Mouse (Mus musculus): ENCODE measurements around the gene Trak2. TPM values are rescaled to one million over a fixed set of nuclear protein-coding genes. Genes with fewer than 3 reads are reported as not detected.
A peak's percentile ranks its signal among the peaks of the same experiment; 100 is the strongest.
"Not testable (repeated sequence)": the region's sequence is repeated elsewhere in the genome, so short reads cannot be mapped to it uniquely, and the experiment has no call there.

Trak2 gene
- polyA plus RNA-seq, 1 experiment = 28.6 TPM

GRCm38 (mm10) chr1:58889826-58890546 lies 83.2 kb downstream of the Trak2 start:
- peak; percentile 67 for DNase-seq (ENCODE audit: low read depth)

- no peak for DNase-seq (ENCODE audit: low read depth)
These were observed 87.6 kb downstream of the Trak2 start for GRCm38 (mm10) chr1:58885646-58886045.

- DNase-seq (ENCODE audit: low read depth) = not testable (repeated sequence)
These were observed 90.0 kb downstream of the Trak2 start for GRCm38 (mm10) chr1:58883279-58883678.

GRCm38 (mm10) chr1:58879291-58879690 lies 93.9 kb downstream of the Trak2 start:
- not testable (repeated sequence) for DNase-seq (ENCODE audit: low read depth)

- DNase-seq (ENCODE audit: low read depth) = not testable (repeated sequence)
These were observed 96.7 kb downstream of the Trak2 start for GRCm38 (mm10) chr1:58876500-58876899.

GRCm38 (mm10) chr1:58860586-58860985 lies 112.6 kb downstream of the Trak2 start:
- DNase-seq (ENCODE audit: low read depth) = not testable (repeated sequence)

GRCm38 (mm10) chr1:58859738-58860365 lies 113.4 kb downstream of the Trak2 start:
- not testable (repeated sequence) for DNase-seq (ENCODE audit: low read depth)

GRCm38 (mm10) chr1:58859131-58859530 lies 114.1 kb downstream of the Trak2 start:
- not testable (repeated sequence) for DNase-seq (ENCODE audit: low read depth)

GRCm38 (mm10) chr1:58856811-58857210 lies 116.4 kb downstream of the Trak2 start:
- DNase-seq (ENCODE audit: low read depth) = not testable (repeated sequence)

Other genes starting within 250 kb of the Trak2 start
- 7.8 and 10.1 TPM in 2 replicates for gene Casp8, start 178.1 kb downstream of the Trak2 start, polyA plus RNA-seq (2012; rRNA removed)
- gene Stradb, start 92 bp upstream of the Trak2 start, polyA plus RNA-seq (2012; rRNA removed) = 24.2 and 24.5 TPM in 2 replicates
- 0.12 and 0.36 TPM in 2 replicates for gene C2cd6, start 121.5 kb upstream of the Trak2 start, polyA plus RNA-seq (2012; rRNA removed)
- gene Tmem237, start 147.0 kb upstream of the Trak2 start, polyA plus RNA-seq (2012; rRNA removed) = 6.3 and 6.9 TPM in 2 replicates
- gene Mpp4, start 190.0 kb upstream of the Trak2 start, polyA plus RNA-seq (2012; rRNA removed) = 0.93 and 1.5 TPM in 2 replicates